Mouse (Mus musculus): Measurements from ENCODE around the gene Sned1.

DNA sequence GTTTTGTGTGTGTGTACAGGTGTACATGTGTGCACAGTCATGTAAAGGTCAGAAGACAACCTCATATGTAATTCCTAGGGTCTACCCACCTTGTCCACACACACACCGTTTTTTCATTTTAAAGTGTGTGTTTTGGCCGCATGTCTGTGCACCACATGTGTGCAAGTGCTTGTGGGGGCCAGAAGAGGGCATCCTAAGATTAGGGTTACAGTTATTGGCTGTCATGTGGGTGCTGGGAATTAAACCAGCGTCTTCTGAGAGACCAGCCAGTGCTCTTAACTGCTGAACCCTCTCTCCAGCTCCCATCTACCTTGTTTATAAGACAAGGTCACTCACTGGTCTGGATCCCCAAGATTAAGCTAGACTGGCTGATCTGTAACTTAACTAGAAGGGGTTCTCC lies 40.7 kb upstream of the Sned1 start:
- TF ChIP-seq CTCF (IDR thresholded peaks at IDR 0.05; ENCODE audit: low read depth) (no peak), EP300 (IDR thresholded peaks at IDR 0.05; ENCODE audit: low read depth) (no peak)

Data from liver, embryonic 14.5 days (tissue).